Mouse (Mus musculus) frontal cortex, adult 2 months (tissue): Measurements from ENCODE around the gene Dmrt1. TPM values are rescaled to one million over a fixed set of nuclear protein-coding genes. Genes with fewer than 3 reads are reported as not detected.
"Not testable (repeated sequence)": the region's sequence is repeated elsewhere in the genome, so short reads cannot be mapped to it uniquely, and the experiment has no call there.

Experiments
- DNase-seq, 2 experiments: peaks; one replicate each; pipeline ENCODE4 v3.0.0; 2022; ENCODE audit warnings: low spot score in 1 of 2; ENCODE audit errors: extremely low spot score in 1 of 2
- polyA plus RNA-seq: library from polyadenylated mRNA; depleted of rRNA; stranded (reverse); fragments of >200 nt; gene quantifications from 2 replicates; pipeline ENCODE4 v1.2.3, GENCODE M21; 2012; rRNA removed

The Dmrt1 gene
- not detected in 2 replicates for polyA plus RNA-seq

- DNase-seq: no peak
Observed at GRCm38 (mm10) chr19:25505360-25506196, at the start of gene Dmrt1. Gene Dmrt1, plus strand, starts transcription at chr19:25505618.

- no peak for DNase-seq
Observed at GRCm38 (mm10) chr19:25460760-25461159, 44.7 kb upstream of the Dmrt1 start.

- peak in 1 of 2 experiments; percentile 34 for DNase-seq
Observed at GRCm38 (mm10) chr19:25461553-25462320, 43.7 kb upstream of the Dmrt1 start.

GRCm38 (mm10) chr19:25475806-25476205 is 29.6 kb upstream of the Dmrt1 start:
- DNase-seq: not testable (repeated sequence)

GRCm38 (mm10) chr19:25479152-25479669 is 26.2 kb upstream of the Dmrt1 start:
- no peak for DNase-seq

- DNase-seq: no peak
Observed at GRCm38 (mm10) chr19:25480820-25481219, 24.6 kb upstream of the Dmrt1 start.

- DNase-seq: no peak
Observed at GRCm38 (mm10) chr19:25486561-25486960, 18.9 kb upstream of the Dmrt1 start.

- DNase-seq: no peak
Observed at GRCm38 (mm10) chr19:25487350-25487749, 18.1 kb upstream of the Dmrt1 start.

- DNase-seq: no peak
Observed at GRCm38 (mm10) chr19:25488546-25488945, 16.9 kb upstream of the Dmrt1 start.

- DNase-seq: no peak
Observed at GRCm38 (mm10) chr19:25489546-25489945, 15.9 kb upstream of the Dmrt1 start.

GRCm38 (mm10) chr19:25497434-25497833 is 8.0 kb upstream of the Dmrt1 start:
- no peak for DNase-seq

GRCm38 (mm10) chr19:25504878-25505277 is 540 bp upstream of the Dmrt1 start:
- DNase-seq: no peak

GRCm38 (mm10) chr19:25506616-25507015 is 1.2 kb downstream of the Dmrt1 start:
- DNase-seq: no peak

GRCm38 (mm10) chr19:25514986-25515530 is 9.6 kb downstream of the Dmrt1 start:
- DNase-seq: no peak

- DNase-seq: no peak
Observed at GRCm38 (mm10) chr19:25524156-25524555, 18.7 kb downstream of the Dmrt1 start.

- DNase-seq: no peak
Observed at GRCm38 (mm10) chr19:25525726-25526125, 20.3 kb downstream of the Dmrt1 start.

GRCm38 (mm10) chr19:25529673-25530072 is 24.3 kb downstream of the Dmrt1 start:
- DNase-seq: no peak

- peak; percentile 16 to 73 for DNase-seq
Observed at GRCm38 (mm10) chr19:25545714-25546340, 40.4 kb downstream of the Dmrt1 start.

GRCm38 (mm10) chr19:25547086-25547643 is 41.7 kb downstream of the Dmrt1 start:
- DNase-seq: no peak

- no peak for DNase-seq
Observed at GRCm38 (mm10) chr19:25550346-25550745, 44.9 kb downstream of the Dmrt1 start.
